Mouse (Mus musculus) ovary, postnatal 14 days (tissue): ENCODE measurements around the gene Nln.

Source experiments
- DNase-seq: peaks from one replicate; pipeline ENCODE4 v3.0.0; 2022; ENCODE audit warnings: low spot score

Gene Nln

GRCm38 (mm10) chr13:104041481-104041880 lies 67.9 kb downstream of the Nln start:
- DNase-seq = no peak

DNA sequence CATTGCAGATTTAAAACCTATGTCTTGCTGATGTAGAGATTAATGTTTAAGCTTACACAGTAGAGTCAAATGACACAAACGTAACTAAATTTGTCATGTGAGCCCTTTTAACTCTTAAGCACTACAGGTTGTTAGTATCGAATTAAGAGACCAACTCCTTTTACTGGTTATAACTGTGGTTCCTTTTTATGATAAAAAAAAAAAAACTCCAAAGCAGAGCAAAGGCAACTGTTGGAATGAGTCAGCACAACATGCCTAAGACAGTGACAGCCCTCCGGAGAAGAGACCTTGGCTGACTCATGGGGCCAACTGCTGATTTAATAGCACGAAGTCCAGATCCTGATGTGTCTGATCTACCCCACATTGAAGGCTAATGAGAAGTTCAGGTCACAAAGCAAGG lies 68.5 kb downstream of the Nln start:
- DNase-seq = no peak

DNA sequence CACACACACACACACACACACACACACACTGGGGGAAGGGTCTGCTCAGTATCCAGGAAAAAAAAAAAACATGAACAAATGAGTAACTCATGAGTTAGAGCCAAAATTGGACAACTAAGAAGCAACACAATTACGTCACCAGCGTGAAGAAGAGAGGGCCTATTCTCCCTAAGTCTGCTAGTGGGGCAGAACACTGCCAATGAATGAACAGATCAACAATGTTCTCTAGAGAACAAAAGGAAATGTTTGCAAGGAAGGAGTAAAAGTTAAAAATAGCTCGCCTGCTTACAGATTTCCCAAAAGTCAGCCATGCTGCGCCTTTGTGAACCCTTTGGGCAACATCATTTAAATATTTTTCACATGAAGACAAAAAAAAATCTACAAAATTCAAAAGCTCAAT lies 69.6 kb downstream of the Nln start:
- DNase-seq = no peak

DNA sequence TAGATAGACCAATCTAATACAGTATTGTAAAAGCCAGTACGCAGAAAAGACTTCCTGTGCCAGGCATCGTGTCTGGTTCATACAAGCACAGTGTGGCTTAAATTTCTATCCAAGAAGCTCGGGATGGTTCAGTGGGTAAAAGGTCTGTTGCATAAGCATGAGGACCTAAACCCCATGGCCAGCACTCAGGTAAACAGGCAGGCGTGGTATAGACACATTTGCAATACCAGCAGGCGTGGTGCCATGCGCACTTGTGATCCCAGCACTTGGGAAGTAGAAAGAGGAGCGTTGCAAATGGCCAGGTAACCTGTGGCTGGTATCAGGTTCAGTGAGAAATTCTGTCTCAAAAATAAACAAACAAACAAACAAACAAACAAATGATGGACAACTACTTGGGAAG lies 70.5 kb downstream of the Nln start:
- DNase-seq = no peak

- DNase-seq = no peak
Observed at GRCm38 (mm10) chr13:104038358-104038757, 71.1 kb downstream of the Nln start.

GRCm38 (mm10) chr13:104037531-104038290 lies 71.7 kb downstream of the Nln start:
- no peak for DNase-seq

DNA sequence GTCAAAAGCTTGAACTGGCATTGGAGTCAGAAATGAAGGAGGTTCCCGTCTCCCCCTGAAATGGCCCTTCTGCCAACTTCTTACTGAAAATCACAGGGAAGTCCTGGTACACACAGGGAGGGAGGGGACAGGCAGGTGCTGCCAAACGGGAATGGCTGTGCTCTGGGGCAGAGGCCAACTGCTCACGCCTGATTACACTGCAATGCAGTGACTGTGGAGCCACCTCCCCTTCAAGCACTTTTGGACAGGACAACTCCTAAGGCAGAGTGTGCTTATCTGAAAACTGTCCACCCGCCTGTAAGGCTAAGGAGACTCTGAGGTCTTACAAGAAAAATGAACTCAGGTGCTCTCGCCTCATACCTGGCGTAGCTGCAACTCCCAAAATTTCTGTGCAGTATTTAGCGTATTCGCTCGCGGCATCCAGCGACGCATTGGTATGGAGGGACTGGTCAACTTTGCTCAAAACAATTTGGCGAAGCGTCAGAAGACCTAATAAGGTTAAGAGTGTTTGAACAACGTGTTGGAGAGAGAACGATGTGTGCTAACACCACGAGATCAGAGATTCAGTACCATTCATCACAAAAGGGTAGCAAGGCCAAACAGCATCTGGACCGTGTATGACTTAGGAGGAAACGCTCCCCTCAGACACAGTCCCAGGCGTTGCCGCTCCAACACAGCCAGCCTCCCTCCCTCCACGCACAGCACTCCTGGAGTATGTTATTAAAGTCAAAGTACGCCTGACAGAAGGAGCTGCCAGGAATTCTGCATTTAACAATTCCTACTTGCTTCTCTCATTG lies 72.7 kb downstream of the Nln start:
- DNase-seq = peak; percentile 42

DNA sequence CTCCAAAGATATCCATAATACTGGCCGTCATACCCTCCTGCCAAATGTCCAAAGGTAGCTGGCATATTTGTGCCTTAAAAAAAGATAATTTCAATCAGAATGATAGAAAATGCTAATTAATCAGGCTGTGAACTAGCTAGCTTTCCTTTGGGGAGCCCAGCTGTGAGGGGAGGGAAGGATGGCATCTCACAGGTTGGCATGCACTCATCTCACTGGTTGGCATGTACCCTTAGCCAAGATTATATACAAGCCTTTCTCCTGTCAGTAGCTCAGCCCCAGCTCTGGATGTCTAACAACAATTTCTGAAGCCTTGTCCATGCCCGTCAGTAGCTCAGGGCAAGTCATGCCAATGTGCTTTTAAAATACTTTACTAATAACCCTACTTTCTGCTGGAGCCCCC lies 73.8 kb downstream of the Nln start:
- DNase-seq = no peak

- no peak for DNase-seq
Observed at GRCm38 (mm10) chr13:104034854-104035253, 74.6 kb downstream of the Nln start.

DNA sequence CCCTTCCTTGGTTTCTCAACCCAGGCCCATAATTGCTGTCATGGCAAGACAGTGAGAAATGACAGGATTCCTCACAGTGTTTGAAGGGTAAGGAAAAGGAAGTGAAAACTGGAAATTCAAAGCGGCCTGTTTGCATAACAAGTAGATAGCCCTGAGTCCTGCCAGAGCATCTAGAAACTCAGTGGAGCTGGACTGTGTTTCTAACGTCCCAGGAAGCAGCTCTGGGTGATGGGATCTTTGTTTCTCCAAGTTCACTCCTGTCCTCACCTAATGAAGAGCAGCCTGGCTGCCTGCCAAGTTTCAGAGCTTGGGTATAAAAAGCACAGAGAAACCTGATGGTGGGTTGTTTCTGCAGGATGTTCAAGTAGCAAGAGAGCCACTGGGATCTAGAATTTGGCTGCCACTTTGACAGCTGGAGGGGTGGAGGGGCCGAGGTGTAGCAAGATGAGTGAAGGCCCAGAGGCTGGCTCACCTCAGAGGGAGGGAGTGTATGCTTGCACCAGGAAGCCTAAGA lies 76.7 kb downstream of the Nln start:
- no peak for DNase-seq

- DNase-seq = no peak
Observed at GRCm38 (mm10) chr13:104031821-104032331, 77.5 kb downstream of the Nln start.

GRCm38 (mm10) chr13:104030956-104031355 lies 78.5 kb downstream of the Nln start:
- DNase-seq = no peak

DNA sequence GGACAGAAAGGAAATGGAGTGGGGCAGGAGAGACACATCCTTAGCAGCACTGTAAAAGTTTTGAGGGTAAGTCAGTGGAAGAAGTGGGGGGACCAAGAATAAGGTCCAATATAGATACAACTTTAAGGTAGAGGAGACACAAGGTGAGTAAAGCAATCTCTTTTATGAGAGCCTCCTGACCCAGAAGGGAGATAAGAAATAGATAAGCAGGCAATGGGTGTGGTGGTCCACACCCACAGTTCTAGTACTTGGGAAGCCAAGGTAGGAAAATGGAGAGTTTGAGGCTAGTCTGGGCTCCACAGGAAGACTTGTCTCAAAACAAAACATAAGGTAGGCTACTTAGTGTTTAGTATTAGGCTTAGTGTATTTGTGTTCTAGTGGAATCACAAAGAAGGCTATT lies 79.9 kb downstream of the Nln start:
- no peak for DNase-seq

- DNase-seq = no peak
Observed at GRCm38 (mm10) chr13:104029089-104029488, 80.3 kb downstream of the Nln start.

DNA sequence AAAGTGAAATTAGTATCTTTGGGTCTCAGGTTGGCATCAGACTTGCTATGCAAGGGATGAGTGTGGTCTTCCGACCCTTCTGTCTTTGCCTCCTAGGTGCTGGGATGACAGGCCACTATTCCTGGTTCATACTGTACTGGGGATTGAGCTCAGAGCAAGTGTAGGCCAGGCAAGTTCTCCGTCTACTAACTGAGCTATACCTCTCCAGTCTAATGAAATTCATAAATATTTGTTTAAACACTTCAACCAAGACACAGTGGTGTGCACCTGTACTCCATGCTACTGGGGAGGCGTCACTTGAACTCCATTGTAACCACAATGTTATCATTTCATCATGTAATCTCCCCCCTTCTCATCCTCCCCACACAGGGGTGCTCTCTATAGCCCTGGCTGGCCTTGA lies 82.9 kb downstream of the Nln start:
- no peak for DNase-seq

- no peak for DNase-seq
Observed at GRCm38 (mm10) chr13:104025710-104025995, 83.8 kb downstream of the Nln start.

GRCm38 (mm10) chr13:104024856-104025709 lies 84.3 kb downstream of the Nln start:
- no peak for DNase-seq

GRCm38 (mm10) chr13:104024275-104024674 lies 85.1 kb downstream of the Nln start:
- no peak for DNase-seq

- DNase-seq = no peak
Observed at GRCm38 (mm10) chr13:104023356-104023911, 86.0 kb downstream of the Nln start.

DNA sequence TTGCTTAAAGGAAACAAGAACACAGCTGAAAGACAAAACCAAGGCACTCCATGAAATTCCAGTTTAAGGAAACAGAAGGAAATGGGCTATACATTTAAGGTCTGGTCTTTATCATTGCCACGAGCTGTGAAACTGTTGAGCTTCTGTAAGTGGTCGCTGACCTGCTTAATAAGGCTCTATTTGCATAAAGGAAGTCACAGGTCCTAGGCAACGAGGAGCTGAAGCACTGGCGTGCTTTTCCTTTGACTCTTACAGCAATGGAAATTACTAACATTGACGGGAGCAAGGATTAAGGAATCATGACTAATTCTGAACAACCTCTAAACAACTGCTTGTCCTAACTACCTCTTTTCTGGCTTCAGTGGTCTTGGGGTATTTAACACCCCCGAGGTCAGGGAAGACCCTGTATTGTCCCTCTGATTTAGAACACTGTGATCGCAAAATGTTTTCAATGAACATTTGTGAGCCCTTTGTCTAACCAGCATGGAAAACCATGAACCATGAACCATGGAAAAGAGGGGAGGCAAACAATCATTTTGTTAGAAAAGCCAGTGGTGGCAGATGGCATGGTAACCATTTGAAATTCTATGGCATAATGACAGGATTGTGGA lies 90.8 kb downstream of the Nln start:
- DNase-seq = no peak

- DNase-seq = no peak
Observed at GRCm38 (mm10) chr13:104015246-104016105, 93.9 kb downstream of the Nln start.
